11 mouse cellular contexts compared by ENCODE assay signal in the genomic region with DNA sequence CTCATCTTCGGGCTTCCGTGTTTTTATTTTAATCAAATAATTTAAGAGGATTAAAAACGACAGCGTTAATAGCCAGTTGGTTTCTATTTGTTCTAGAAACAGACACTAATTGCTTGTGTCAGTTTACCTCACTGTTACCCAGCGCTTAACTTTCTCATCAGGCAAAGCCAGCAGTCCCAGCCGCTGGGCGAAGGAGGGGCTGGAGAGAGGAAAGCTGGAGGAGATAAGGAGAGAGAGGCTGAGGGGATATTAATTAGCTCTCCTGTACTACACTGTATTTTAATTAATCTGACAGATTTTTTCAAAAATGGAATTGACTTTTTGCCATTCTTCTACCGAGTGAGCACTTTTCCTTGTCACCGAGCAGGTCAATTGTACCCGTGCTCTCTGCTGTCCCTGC.
"Had no signal": no experiment of that assay in that cellular context is flagged by ENCODE, and none has a peak within 500 bp of the region (broad histone marks: within the 10 kb centered on the region; RNA-seq: fewer than 3 reads in every experiment).

No protein-coding gene starts in this region.

- H3K4me1 ChIP-seq: kidney, embryonic 15.5 days; neural tube, embryonic 12.5 days had no signal

- H3K36me3 ChIP-seq: kidney, embryonic 15.5 days; limb, embryonic 13.5 days; neural tube, embryonic 12.5 days had no signal

- H3K9ac ChIP-seq: kidney, embryonic 15.5 days; limb, embryonic 13.5 days; liver, embryonic 14.5 days; neural tube, embryonic 12.5 days had no signal

- DNase-seq: kidney, postnatal 14 days; left cerebral cortex, postnatal 4 days; lung, adult 2 months; lung, postnatal 36 days; right cerebral cortex, postnatal 14 days; thymus, postnatal 36 days had no signal

- H3K9me3 ChIP-seq: kidney, embryonic 15.5 days; limb, embryonic 13.5 days; neural tube, embryonic 12.5 days had no signal

- H3K27me3 ChIP-seq: kidney, embryonic 15.5 days; neural tube, embryonic 12.5 days had no signal

- H3K4me2 ChIP-seq: kidney, embryonic 15.5 days; limb, embryonic 13.5 days; neural tube, embryonic 12.5 days had no signal

- H3K27ac ChIP-seq: kidney, embryonic 15.5 days; limb, embryonic 13.5 days; liver, embryonic 14.5 days; neural tube, embryonic 12.5 days had no signal

- H3K4me3 ChIP-seq: kidney, embryonic 15.5 days; limb, embryonic 13.5 days; neural tube, embryonic 12.5 days had no signal

- ATAC-seq: lung, postnatal 0 days had no signal
